Mouse (Mus musculus) CD8-positive naive resting alpha-beta T cell, adult 2 months (primary cell): ENCODE measurements at regions not wholly inside any gene's neighbourhood (a gene's known extent, or its start where the extent isn't known, plus 50 kb on each side); places are given as distances from the start of the nearest gene placed in this dataset.
A peak's percentile ranks its signal among the peaks of the same experiment; 100 is the strongest.

ENCODE experiments used
- DNase-seq, 2 experiments: peaks; one replicate each; pipeline ENCODE4 v3.0.0; 2022; ENCODE audit warnings: low read depth in 2 of 2, low spot score in 2 of 2

- DNase-seq = no peak
These were observed 634.7 kb upstream of the 3110018I06Rik start for GRCm38 (mm10) chr12:106853711-106854240.

GRCm38 (mm10) chr12:106855520-106855919 lies 632.9 kb upstream of the 3110018I06Rik start:
- DNase-seq = no peak

GRCm38 (mm10) chr12:106861638-106862037 lies 626.8 kb upstream of the 3110018I06Rik start:
- DNase-seq = no peak

GRCm38 (mm10) chr12:106864076-106864475 lies 624.4 kb upstream of the 3110018I06Rik start:
- no peak for DNase-seq

GRCm38 (mm10) chr12:106868036-106868435 lies 620.4 kb upstream of the 3110018I06Rik start:
- DNase-seq = no peak

GRCm38 (mm10) chr12:106871481-106871880 lies 617.0 kb upstream of the 3110018I06Rik start:
- DNase-seq = no peak

GRCm38 (mm10) chr12:106872966-106873730 lies 615.3 kb upstream of the 3110018I06Rik start:
- DNase-seq = no peak

GRCm38 (mm10) chr12:106890319-106890718 lies 598.1 kb upstream of the 3110018I06Rik start:
- DNase-seq = no peak

GRCm38 (mm10) chr12:106894061-106894460 lies 594.4 kb upstream of the 3110018I06Rik start:
- DNase-seq = no peak

GRCm38 (mm10) chr12:106904202-106904601 lies 584.2 kb upstream of the 3110018I06Rik start:
- DNase-seq = no peak

- no peak for DNase-seq
These were observed 575.6 kb upstream of the 3110018I06Rik start for GRCm38 (mm10) chr12:106912782-106913181.

- no peak for DNase-seq
These were observed 565.9 kb upstream of the 3110018I06Rik start for GRCm38 (mm10) chr12:106922571-106922991.

- no peak for DNase-seq
These were observed 560.0 kb upstream of the 3110018I06Rik start for GRCm38 (mm10) chr12:106928389-106928788.

GRCm38 (mm10) chr12:106929161-106929560 lies 559.3 kb upstream of the 3110018I06Rik start:
- no peak for DNase-seq

- no peak for DNase-seq
These were observed 556.8 kb upstream of the 3110018I06Rik start for GRCm38 (mm10) chr12:106931591-106931990.

- DNase-seq = no peak
These were observed 549.1 kb upstream of the 3110018I06Rik start for GRCm38 (mm10) chr12:106939381-106939780.

GRCm38 (mm10) chr12:106943874-106944273 lies 544.6 kb upstream of the 3110018I06Rik start:
- no peak for DNase-seq

- no peak for DNase-seq
These were observed 535.8 kb upstream of the 3110018I06Rik start for GRCm38 (mm10) chr12:106952621-106953020.

- DNase-seq = no peak
These were observed 532.7 kb upstream of the 3110018I06Rik start for GRCm38 (mm10) chr12:106955778-106956177.

- no peak for DNase-seq
These were observed 532.2 kb upstream of the 3110018I06Rik start for GRCm38 (mm10) chr12:106956266-106956665.

- DNase-seq = no peak
These were observed 526.4 kb upstream of the 3110018I06Rik start for GRCm38 (mm10) chr12:106961991-106962390.

GRCm38 (mm10) chr12:106963762-106964161 lies 524.7 kb upstream of the 3110018I06Rik start:
- DNase-seq = peak; percentile 11 to 42

- no peak for DNase-seq
These were observed 518.6 kb upstream of the 3110018I06Rik start for GRCm38 (mm10) chr12:106969873-106970272.
